Mouse (Mus musculus) lung, postnatal 0 days (tissue): ENCODE results near the gene Wwp2.

Source experiments
- CTCF ChIP-seq: IDR thresholded peaks from 2 replicates; pipeline ENCODE4 v1.5.1; 2016; ENCODE audit warnings: antibody characterized with exemption, mild to moderate bottlenecking
- EP300 ChIP-seq: IDR thresholded peaks from 2 replicates; pipeline ENCODE4 v1.6.1; 2016; ENCODE audit warnings: antibody characterized with exemption, mild to moderate bottlenecking, control low read depth

GRCm38 (mm10) chr8:107577640-107578039 is 141.5 kb downstream of the Wwp2 start:
- TF ChIP-seq CTCF = no peak
- no peak for TF ChIP-seq EP300
